Mouse (Mus musculus) bone marrow, adult 2 months (tissue): ENCODE data around the gene Phb.

ENCODE experiments used
- CTCF ChIP-seq: fragments of 200-500 bp; IDR thresholded peaks from 2 replicates; pipeline ENCODE4 v1.5.1; 2011; ENCODE audit warnings: low read length, control low read depth; ENCODE audit not compliant: control insufficient read depth, insufficient read depth
- POLR2A ChIP-seq: fragments of 200-500 bp; IDR thresholded peaks from 2 replicates; pipeline ENCODE4 v1.6.1; 2011; ENCODE audit warnings: low read depth, mild to moderate bottlenecking, control low read depth, low read length, borderline replicate concordance; ENCODE audit not compliant: control insufficient read depth

- TF ChIP-seq CTCF (no peak), POLR2A (no peak)
These were observed 8.7 kb downstream of the Phb start for GRCm38 (mm10) chr11:95675498-95675897.
